Mouse (Mus musculus) c-Kit-positive CD71-positive TER-119-negative erythroid progenitor cells, embryonic 14.5 days (primary cell): Measurements from ENCODE around the gene Gm8232.
"Not testable (repeated sequence)": the region's sequence is repeated elsewhere in the genome, so short reads cannot be mapped to it uniquely, and the experiment has no call there.

Experiments used
- DNase-seq: peaks from one replicate; pipeline ENCODE4 v3.0.0-alpha.2; 2013; ENCODE audit warnings: low read depth

The Gm8232 gene

GRCm38 (mm10) chr14:44433335-44433734 is at the start of gene Gm8232:
Gene Gm8232, plus strand, starts transcription at chr14:44433635.
- DNase-seq = not testable (repeated sequence)

DNA sequence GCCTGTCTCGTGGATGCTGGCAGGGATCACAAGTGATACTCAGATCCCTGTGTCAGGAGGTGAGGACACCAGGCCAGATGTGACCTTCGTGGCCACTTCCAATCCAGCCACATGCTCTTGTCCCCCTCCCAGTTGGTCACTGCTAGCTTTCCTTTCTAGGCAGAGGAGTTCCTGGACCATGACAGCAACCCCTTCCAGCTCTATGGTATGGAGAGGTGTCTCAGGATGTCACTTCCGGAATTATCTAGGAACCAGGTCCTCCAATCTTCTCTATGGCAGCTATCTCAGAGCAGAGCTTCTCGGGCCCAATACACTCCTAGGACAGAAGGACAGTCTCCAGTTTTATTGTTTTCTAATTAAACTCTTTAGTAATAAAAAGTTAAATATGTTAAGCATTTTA is 49.2 kb upstream of the Gm8232 start:
- DNase-seq = not testable (repeated sequence)

- not testable (repeated sequence) for DNase-seq
These were observed 22.8 kb upstream of the Gm8232 start, which contains the start of gene Gm3371 for GRCm38 (mm10) chr14:44410588-44410987. Gene Gm3371, minus strand, starts transcription at chr14:44410688.
